Mouse (Mus musculus) hindbrain, embryonic 12.5 days (tissue): ENCODE measurements around the gene Fasn. TPM values are rescaled to one million over a fixed set of nuclear protein-coding genes. Genes with fewer than 3 reads are reported as not detected.
A peak's percentile ranks its signal among the peaks of the same experiment; 100 is the strongest.
"Not testable (repeated sequence)": the region's sequence is repeated elsewhere in the genome, so short reads cannot be mapped to it uniquely, and the experiment has no call there.

Experiments used
- ATAC-seq: fragments of 200-750 bp; cut with Nextera tagmentation; 2 replicates; pipeline ENCODE4 v1.8.0; 2017; ENCODE audit warnings: moderate TSS enrichment; ENCODE audit not compliant: low FRiP score
- H3K27ac ChIP-seq: fragments of 300-500 bp; sonication (generic); 2 replicates; pipeline ENCODE4 v1.5.1; 2016; ENCODE audit warnings: mild to moderate bottlenecking
- H3K27me3 ChIP-seq: fragments of 300-500 bp; sonication (generic); 2 replicates; pipeline ENCODE4 v1.6.1; 2016; ENCODE audit warnings: mild to moderate bottlenecking
- H3K36me3 ChIP-seq: fragments of 300-500 bp; sonication (generic); 2 replicates; pipeline ENCODE4 v1.6.1; 2016; ENCODE audit warnings: mild to moderate bottlenecking
- H3K4me1 ChIP-seq: fragments of 300-500 bp; sonication (generic); 2 replicates; pipeline ENCODE4 v1.6.1; 2016
- H3K4me2 ChIP-seq: fragments of 300-500 bp; sonication (generic); replicated peaks from 2 replicates; pipeline ENCODE4 v1.6.1; 2016; ENCODE audit warnings: mild to moderate bottlenecking
- H3K4me3 ChIP-seq: fragments of 300-500 bp; sonication (generic); 2 replicates; pipeline ENCODE4 v1.5.1; 2016; ENCODE audit warnings: mild to moderate bottlenecking
- H3K9ac ChIP-seq: fragments of 300-500 bp; sonication (generic); 2 replicates; pipeline ENCODE4 v1.6.1; 2016; ENCODE audit warnings: mild to moderate bottlenecking, moderate library complexity
- H3K9me3 ChIP-seq: fragments of 300-500 bp; sonication (generic); replicated peaks from 2 replicates; pipeline ENCODE4 v1.6.1; 2016; ENCODE audit warnings: mild to moderate bottlenecking
- WGBS: fragments of 180-500 bp; shearing (Covaris S2); methylation state at CpG from one replicate; pipeline ENCODE4 v1.1.7; 2016; 5-methylcytosine and 5-hydroxymethylcytosine counted together
- polyA plus RNA-seq: library from polyadenylated mRNA; unstranded; fragments of >200 nt; fragmentation: Nextera tagmentation; extraction: Ambion mirVana; gene quantifications from 2 replicates; pipeline ENCODE4 v1.2.1, GENCODE M21; 2016

Gene Fasn
- polyA plus RNA-seq, 1 experiment from 2014 or later, result 120 TPM

DNA sequence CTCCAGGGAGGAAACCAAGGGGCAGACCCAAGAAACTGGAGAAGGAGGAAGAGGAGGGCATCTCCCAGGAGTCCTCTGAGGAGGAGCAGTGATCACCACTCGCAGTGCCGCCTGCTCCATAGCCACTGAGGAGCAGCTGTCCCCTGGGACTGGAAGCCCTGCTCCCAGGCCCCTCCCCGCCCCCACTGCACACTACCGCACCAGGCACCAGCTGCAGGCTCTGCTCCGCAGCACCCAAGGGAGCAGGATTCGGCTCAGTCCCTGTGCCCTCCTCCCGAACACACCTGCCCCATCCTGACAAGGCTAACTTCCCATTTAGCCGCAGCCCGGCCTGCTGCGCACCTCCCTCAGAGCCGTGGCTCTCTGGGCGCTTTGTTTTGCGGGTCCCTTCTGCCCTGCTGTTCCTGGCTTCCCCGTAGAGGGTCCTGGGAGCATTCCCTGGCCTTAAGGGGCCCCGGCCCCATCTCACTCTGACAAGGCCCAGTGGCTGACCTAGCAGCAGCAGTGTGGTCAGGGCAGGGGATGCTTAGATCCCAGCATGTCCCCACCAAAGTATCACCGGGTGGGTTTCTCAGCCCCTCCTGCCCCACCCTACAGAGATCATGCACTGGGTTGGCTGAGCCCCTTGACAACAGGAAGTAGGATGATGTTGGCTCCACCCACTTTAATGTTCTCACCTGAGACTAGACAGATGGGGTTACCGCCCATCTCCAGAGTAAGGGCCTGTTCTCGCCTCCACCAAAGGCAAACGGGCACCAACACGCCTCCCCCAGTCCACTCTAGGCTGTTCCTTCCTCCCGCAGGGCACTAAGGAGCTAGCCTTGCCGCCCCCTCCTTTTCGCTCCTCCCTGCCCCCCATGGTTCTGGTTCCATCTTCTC lies 61.0 kb downstream of the Fasn start:
- not testable (repeated sequence) for H3K4me2 ChIP-seq, H3K27ac ChIP-seq, H3K4me1 ChIP-seq, H3K36me3 ChIP-seq, H3K4me3 ChIP-seq, H3K9ac ChIP-seq
- peaks cover 17% of the 10 kb centered on the region for H3K27me3 ChIP-seq
- H3K9me3 ChIP-seq, result peaks cover 10% of the 10 kb centered on the region
- 3% methylated on average over 9 of the region's 23 CpGs for WGBS
- ATAC-seq, result peak; percentile 52; the same call in 1 of the 2 replicates

DNA sequence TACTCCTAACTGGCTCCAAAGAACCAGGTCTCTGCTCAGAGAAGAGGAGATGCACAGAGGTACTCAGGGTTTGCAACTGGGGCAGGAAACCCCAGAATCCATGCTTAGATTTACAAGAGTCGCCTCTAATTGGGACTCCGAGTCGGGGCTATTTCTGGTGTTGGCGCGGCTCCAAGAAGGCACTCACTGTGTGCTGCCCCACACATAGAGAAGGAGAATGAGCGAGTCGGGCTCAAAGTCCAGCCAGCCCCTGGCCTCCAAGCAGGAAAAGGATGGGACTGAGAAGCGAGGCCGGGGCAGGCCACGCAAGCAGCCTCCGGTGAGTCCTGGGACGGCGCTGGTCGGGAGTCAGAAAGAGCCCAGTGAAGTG lies 61.7 kb downstream of the Fasn start, which contains the start of gene Hmga1b:
Hmga1b (plus strand) TSS at position 123 of the 370 bp plus-strand sequence.
- not testable (repeated sequence) for H3K4me3 ChIP-seq, H3K36me3 ChIP-seq, H3K27ac ChIP-seq, ATAC-seq, H3K4me1 ChIP-seq, H3K4me2 ChIP-seq
- Histone ChIP-seq H3K9ac (0 out of 2 replicates have a peak within 1 kb of the TSS, but pooled peaks have one; percentile 23), H3K9me3 (peaks cover 18% of the 10 kb centered on the region), H3K27me3 (peaks cover 17% of the 10 kb centered on the region)
- WGBS, result 25% methylated on average over 14 of the region's 14 CpGs

DNA sequence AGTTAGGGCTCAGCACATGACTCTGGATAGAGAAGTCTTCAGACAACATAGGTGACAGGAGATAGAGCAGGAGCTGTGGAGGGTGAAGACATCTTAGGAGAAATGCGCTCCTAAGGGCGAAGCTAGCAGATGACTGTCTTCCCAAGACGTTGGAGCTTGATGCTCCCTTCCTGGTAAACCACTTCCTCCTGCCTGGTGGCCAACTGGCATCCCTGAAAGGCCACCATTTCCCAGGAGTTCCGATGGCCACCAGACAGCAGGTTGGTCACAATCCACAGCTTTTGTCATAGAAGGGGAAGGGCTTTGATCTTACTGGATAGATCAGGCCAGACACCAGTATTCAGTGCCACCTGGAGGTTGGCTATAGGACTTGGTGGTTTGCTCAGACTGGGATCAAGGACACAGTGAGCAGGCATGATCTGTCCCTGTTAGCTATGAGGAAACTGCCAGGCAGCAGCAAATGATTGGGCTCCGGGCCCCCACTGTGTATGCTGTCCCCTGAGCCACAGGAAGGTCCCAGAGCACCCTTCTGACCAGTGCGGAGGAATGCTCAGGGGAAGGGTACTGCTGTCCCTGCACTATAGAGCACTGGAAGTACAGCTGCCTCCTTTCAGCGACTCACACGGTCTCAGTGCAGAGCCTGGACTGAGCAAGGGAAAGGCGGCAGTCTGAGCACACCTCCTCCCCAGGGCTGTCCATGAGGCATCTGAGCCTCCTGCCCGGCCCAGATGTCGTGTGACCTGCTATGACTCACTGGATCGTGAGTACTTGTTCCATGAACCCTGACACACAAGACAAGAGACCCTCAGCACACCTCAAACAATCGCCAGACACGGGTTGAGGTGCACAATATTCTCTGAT lies 62.3 kb downstream of the Fasn start:
- Histone ChIP-seq H3K4me3 (no peak overlapping the region), H3K9ac (0 out of 2 replicates have a peak overlapping the region, but pooled peaks have one; percentile 23), H3K4me2 (no peak overlapping the region), H3K9me3 (peaks cover 19% of the 10 kb centered on the region), H3K27me3 (peaks cover 17% of the 10 kb centered on the region), H3K4me1 (no peaks in the 10 kb centered on the region), H3K36me3 (no peaks in the 10 kb centered on the region), H3K27ac (no peak overlapping the region)
- no peak for ATAC-seq
- 73% methylated on average over 14 of the region's 14 CpGs for WGBS

DNA sequence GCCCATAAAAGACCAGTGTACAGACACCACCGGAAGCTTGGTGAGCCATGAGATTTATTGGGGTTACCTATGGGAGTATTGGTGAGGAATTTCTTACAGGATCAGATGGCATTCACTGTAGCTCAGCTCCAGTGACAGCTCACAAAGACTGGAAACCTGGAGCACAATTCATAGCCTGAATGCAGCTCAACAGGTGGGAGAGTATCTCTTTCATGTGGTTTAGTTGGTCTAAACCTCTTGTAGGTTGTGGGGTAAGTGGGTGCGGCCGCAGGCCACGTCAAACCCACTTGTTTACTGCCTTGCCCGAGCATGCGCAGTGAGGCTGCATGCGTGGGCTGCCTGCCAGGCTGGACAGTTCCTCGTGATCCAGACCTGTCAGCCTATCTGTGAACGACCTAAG lies 64.1 kb downstream of the Fasn start:
- no peak for ATAC-seq
- H3K9me3 ChIP-seq, result peaks cover 21% of the 10 kb centered on the region
- no peaks in the 10 kb centered on the region for H3K36me3 ChIP-seq
- H3K4me1 ChIP-seq, result no peaks in the 10 kb centered on the region
- H3K27me3 ChIP-seq, result peaks cover 17% of the 10 kb centered on the region
- 91% methylated on average over 9 of the region's 9 CpGs for WGBS
- H3K9ac ChIP-seq, result no peak overlapping the region
- H3K27ac ChIP-seq, result no peak overlapping the region
- no peak overlapping the region for H3K4me3 ChIP-seq
- no peak overlapping the region for H3K4me2 ChIP-seq

Other genes starting within 250 kb of the Fasn start
- 548 TPM in 2 replicates for gene Arhgdia, start 242.9 kb downstream of the Fasn start, polyA plus RNA-seq
- gene Alyref, start 226.2 kb downstream of the Fasn start, polyA plus RNA-seq, result 539 and 588 TPM in 2 replicates
- 153 and 170 TPM in 2 replicates for gene Anapc11, start 226.1 kb downstream of the Fasn start, polyA plus RNA-seq
- gene Npb, start 216.1 kb downstream of the Fasn start, polyA plus RNA-seq, result 1.0 and 1.3 TPM in 2 replicates
- gene Pcyt2, start 206.6 kb downstream of the Fasn start, polyA plus RNA-seq, result 145 and 148 TPM in 2 replicates
- gene Sirt7, start 199.3 kb downstream of the Fasn start, polyA plus RNA-seq, result 43.9 and 50.0 TPM in 2 replicates
- 40.1 TPM in 2 replicates for gene Mafg, start 190.9 kb downstream of the Fasn start, polyA plus RNA-seq
- 28.5 and 28.8 TPM in 2 replicates for gene Pycr1, start 180.8 kb downstream of the Fasn start, polyA plus RNA-seq
- 0.39 and 0.60 TPM in 2 replicates for gene Myadml2, start 176.4 kb downstream of the Fasn start, polyA plus RNA-seq
- 1.7 and 3.0 TPM in 2 replicates for gene Notum, start 163.4 kb downstream of the Fasn start, polyA plus RNA-seq
- gene Aspscr1, start 151.6 kb downstream of the Fasn start, polyA plus RNA-seq, result 144 and 151 TPM in 2 replicates
- gene Cenpx, start 110.8 kb downstream of the Fasn start, polyA plus RNA-seq, result 106 and 113 TPM in 2 replicates
- gene Lrrc45, start 110.6 kb downstream of the Fasn start, polyA plus RNA-seq, result 75.3 and 78.8 TPM in 2 replicates
- gene Rac3, start 103.1 kb downstream of the Fasn start, polyA plus RNA-seq, result 98.4 and 99.9 TPM in 2 replicates
- 11.6 and 12.2 TPM in 2 replicates for gene Dcxr, start 97.3 kb downstream of the Fasn start, polyA plus RNA-seq
- gene Cbr2, start 92.4 kb downstream of the Fasn start, polyA plus RNA-seq, result 1.6 and 2.6 TPM in 2 replicates
- 3.0 and 4.0 TPM in 2 replicates for gene Hmga1b, start 61.8 kb downstream of the Fasn start, polyA plus RNA-seq
- 68.5 and 70.1 TPM in 2 replicates for gene Rfng, start 40.3 kb downstream of the Fasn start, polyA plus RNA-seq
- 223 and 232 TPM in 2 replicates for gene Gps1, start 40.3 kb downstream of the Fasn start, polyA plus RNA-seq
- 54.5 and 60.0 TPM in 2 replicates for gene Dus1l, start 28.1 kb downstream of the Fasn start, polyA plus RNA-seq
- 6.0 TPM in 2 replicates for gene Ccdc57, start 108.3 kb upstream of the Fasn start, polyA plus RNA-seq
- 43.9 and 45.9 TPM in 2 replicates for gene Slc16a3, start 123.9 kb upstream of the Fasn start, polyA plus RNA-seq
- 171 TPM in 2 replicates for gene Csnk1d, start 166.8 kb upstream of the Fasn start, polyA plus RNA-seq
- not detected in 2 replicates for gene Cd7, start 214.9 kb upstream of the Fasn start, polyA plus RNA-seq
- gene Sectm1b, start 239.0 kb upstream of the Fasn start, polyA plus RNA-seq, result not detected in 2 replicates